Mouse (Mus musculus): ENCODE data around the gene Anapc2. TPM values are rescaled to one million over a fixed set of nuclear protein-coding genes. Genes with fewer than 3 reads are reported as not detected.
A peak's percentile ranks its signal among the peaks of the same experiment; 100 is the strongest.

Anapc2 gene
- polyA plus RNA-seq, 1 experiment, result 14.8 TPM

- H3K4me3 ChIP-seq (replicated peaks), result peak overlapping the region; percentile 38
- peaks cover 17% of the 10 kb centered on the region for H3K4me1 ChIP-seq
- TF ChIP-seq FLI1 (IDR thresholded peaks at IDR 0.05; ENCODE audit: low read length) (no peak), GATA1 (IDR thresholded peaks at IDR 0.05; ENCODE audit: borderline replicate concordance, low read length) (no peak)
- H3K27me3 ChIP-seq (replicated peaks), result peaks cover 92% of the 10 kb centered on the region
- peaks cover 5% of the 10 kb centered on the region for H3K9me3 ChIP-seq
- H3K36me3 ChIP-seq (replicated peaks; ENCODE audit: low read length), result no peaks in the 10 kb centered on the region
These were observed 38.7 kb downstream of the Anapc2 start for GRCm38 (mm10) chr2:25310969-25311368.

DNA sequence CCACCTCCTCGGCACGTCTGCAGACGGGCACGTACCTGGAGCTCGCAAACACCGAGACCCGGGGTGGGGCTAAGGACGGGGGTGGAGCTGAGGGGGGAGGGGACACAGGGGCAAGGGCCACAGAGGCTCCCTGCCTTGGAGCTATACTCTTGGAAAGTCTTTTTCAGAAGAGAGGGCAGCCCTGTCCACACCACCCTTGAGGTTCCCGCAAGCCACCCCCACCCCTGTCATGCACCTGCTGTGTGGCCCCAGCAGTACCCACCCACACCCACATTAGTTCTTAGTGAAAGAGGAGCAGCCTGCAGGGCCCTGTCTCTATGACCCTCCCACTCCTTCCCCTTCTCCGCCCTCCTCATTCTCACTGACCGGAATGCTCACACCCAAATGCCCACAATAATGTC, 39.2 kb downstream of the Anapc2 start:
- Histone ChIP-seq H3K27me3 (replicated peaks) (peaks cover 92% of the 10 kb centered on the region), H3K4me3 (replicated peaks) (no peak overlapping the region), H3K36me3 (replicated peaks; ENCODE audit: low read length) (no peaks in the 10 kb centered on the region), H3K4me1 (peaks cover 17% of the 10 kb centered on the region), H3K9me3 (peaks cover 5% of the 10 kb centered on the region)
- TF ChIP-seq FLI1 (IDR thresholded peaks at IDR 0.05; ENCODE audit: low read length) (no peak), GATA1 (IDR thresholded peaks at IDR 0.05; ENCODE audit: borderline replicate concordance, low read length) (no peak)

DNA sequence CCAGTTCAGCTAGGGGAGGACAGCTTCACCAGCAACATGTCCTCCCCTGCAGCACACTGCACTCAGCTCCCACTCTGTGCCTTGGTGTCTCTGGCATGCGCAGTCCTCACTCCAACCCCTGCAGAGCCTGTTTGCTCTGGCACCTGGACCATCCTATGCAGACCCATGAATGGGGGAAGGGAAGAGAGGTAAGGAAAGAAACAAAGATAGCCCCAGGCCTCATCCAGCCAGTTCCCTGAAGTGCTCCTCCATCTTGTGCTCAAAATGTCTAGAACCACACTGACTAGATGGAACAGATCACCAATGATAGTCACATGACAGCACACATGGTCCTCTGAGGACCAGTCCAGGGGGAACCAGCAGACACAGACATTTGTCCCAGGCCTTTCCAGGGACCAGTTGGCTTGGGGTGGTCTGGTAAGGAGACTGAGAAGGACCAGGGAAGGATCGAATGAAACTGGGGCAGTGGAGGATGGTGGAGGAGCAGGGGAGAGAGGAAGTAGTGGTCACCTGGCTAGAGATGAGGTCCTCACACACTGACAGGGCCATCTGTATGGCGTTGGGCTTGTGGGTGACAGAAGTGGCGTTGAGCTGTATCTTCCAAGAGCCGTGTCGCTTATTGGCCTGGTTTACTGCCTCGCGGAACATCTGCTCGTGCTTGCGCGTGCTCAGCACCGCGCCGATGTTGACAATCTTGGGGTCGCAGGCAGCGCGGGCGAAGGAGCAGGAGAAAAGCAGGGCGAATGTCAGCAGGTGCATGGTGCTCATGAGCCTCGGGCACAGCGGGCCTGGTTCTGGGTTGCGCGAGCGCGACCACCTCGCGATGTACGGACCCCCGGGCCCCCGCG, 46.1 kb downstream of the Anapc2 start:
- peak overlapping the region; percentile 88 for H3K4me3 ChIP-seq (replicated peaks)
- TF ChIP-seq FLI1 (IDR thresholded peaks at IDR 0.05; ENCODE audit: low read length) (no peak), GATA1 (IDR thresholded peaks at IDR 0.05; ENCODE audit: borderline replicate concordance, low read length) (no peak)
- H3K27me3 ChIP-seq (replicated peaks), result peaks cover 92% of the 10 kb centered on the region
- H3K9me3 ChIP-seq, result peaks cover 4% of the 10 kb centered on the region; the same call in 1 of the 2 replicates
- no peaks in the 10 kb centered on the region for H3K36me3 ChIP-seq (replicated peaks; ENCODE audit: low read length)
- H3K4me1 ChIP-seq, result peaks cover 13% of the 10 kb centered on the region

- TF ChIP-seq GATA1 (IDR thresholded peaks at IDR 0.05; ENCODE audit: borderline replicate concordance, low read length) (no peak), FLI1 (IDR thresholded peaks at IDR 0.05; ENCODE audit: low read length) (no peak)
- Histone ChIP-seq H3K9me3 (peaks cover 4% of the 10 kb centered on the region; the same call in 1 of the 2 replicates), H3K27me3 (replicated peaks) (peaks cover 85% of the 10 kb centered on the region), H3K4me1 (peaks cover 11% of the 10 kb centered on the region), H3K4me3 (replicated peaks) (peak within 1 kb of the TSS; percentile 88), H3K36me3 (replicated peaks; ENCODE audit: low read length) (no peaks in the 10 kb centered on the region)
These were observed 46.9 kb downstream of the Anapc2 start, which contains the start of gene Grin1 for GRCm38 (mm10) chr2:25318971-25319773. TSS of gene Grin1 (minus strand) at chr2:25319187.

- Histone ChIP-seq H3K9me3 (peaks cover 4% of the 10 kb centered on the region; the same call in 1 of the 2 replicates), H3K27me3 (replicated peaks) (peaks cover 82% of the 10 kb centered on the region), H3K36me3 (replicated peaks; ENCODE audit: low read length) (no peaks in the 10 kb centered on the region), H3K4me3 (replicated peaks) (no peak overlapping the region), H3K4me1 (peaks cover 11% of the 10 kb centered on the region)
- TF ChIP-seq GATA1 (IDR thresholded peaks at IDR 0.05; ENCODE audit: borderline replicate concordance, low read length) (no peak), FLI1 (IDR thresholded peaks at IDR 0.05; ENCODE audit: low read length) (no peak)
These were observed 47.8 kb downstream of the Anapc2 start for GRCm38 (mm10) chr2:25320084-25320483.

DNA sequence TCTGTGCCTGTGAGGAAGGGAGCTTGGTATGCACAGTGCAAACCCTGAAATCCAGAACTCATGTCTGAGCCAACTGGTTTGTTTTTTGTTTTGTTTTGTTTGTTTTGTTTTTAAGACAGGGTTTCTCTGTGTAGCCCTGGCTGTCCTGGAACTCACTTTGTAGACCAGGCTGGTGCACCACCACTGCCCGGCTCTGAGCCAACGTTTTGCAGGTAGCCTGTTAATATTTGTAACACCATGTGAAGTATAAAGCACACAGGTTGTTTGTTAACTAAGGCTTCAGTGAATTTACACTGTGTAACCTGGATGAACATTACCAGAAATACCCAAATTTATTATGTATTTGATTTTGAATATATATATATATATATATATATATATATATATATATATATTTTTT, 53.8 kb downstream of the Anapc2 start:
- peaks cover 28% of the 10 kb centered on the region for H3K27me3 ChIP-seq (replicated peaks)
- H3K4me1 ChIP-seq, result peaks cover 10% of the 10 kb centered on the region
- H3K4me3 ChIP-seq (replicated peaks), result no peak overlapping the region
- TF ChIP-seq FLI1 (IDR thresholded peaks at IDR 0.05; ENCODE audit: low read length) (no peak), GATA1 (IDR thresholded peaks at IDR 0.05; ENCODE audit: borderline replicate concordance, low read length) (no peak)
- no peaks in the 10 kb centered on the region for H3K9me3 ChIP-seq
- H3K36me3 ChIP-seq (replicated peaks; ENCODE audit: low read length), result no peaks in the 10 kb centered on the region

- Histone ChIP-seq H3K36me3 (replicated peaks; ENCODE audit: low read length) (no peaks in the 10 kb centered on the region), H3K4me1 (peaks cover 27% of the 10 kb centered on the region), H3K27me3 (replicated peaks) (peaks cover 9% of the 10 kb centered on the region), H3K4me3 (replicated peaks) (no peak overlapping the region), H3K9me3 (no peaks in the 10 kb centered on the region)
- no peak for TF ChIP-seq GATA1 (IDR thresholded peaks at IDR 0.05; ENCODE audit: borderline replicate concordance, low read length)
- no peak for TF ChIP-seq FLI1 (IDR thresholded peaks at IDR 0.05; ENCODE audit: low read length)
These were observed 56.2 kb downstream of the Anapc2 start for GRCm38 (mm10) chr2:25328440-25328839.

- H3K4me3 ChIP-seq (replicated peaks), result peak overlapping the region; percentile 97
- TF ChIP-seq FLI1 (IDR thresholded peaks at IDR 0.05; ENCODE audit: low read length) (no peak), GATA1 (IDR thresholded peaks at IDR 0.05; ENCODE audit: borderline replicate concordance, low read length) (no peak)
- H3K9me3 ChIP-seq, result no peaks in the 10 kb centered on the region
- peaks cover 3% of the 10 kb centered on the region for H3K27me3 ChIP-seq (replicated peaks)
- peaks cover 50% of the 10 kb centered on the region for H3K4me1 ChIP-seq
- H3K36me3 ChIP-seq (replicated peaks; ENCODE audit: low read length), result peaks cover 30% of the 10 kb centered on the region
These were observed 59.2 kb downstream of the Anapc2 start for GRCm38 (mm10) chr2:25331470-25331869.

- H3K36me3 ChIP-seq (replicated peaks; ENCODE audit: low read length), result peaks cover 40% of the 10 kb centered on the region
- peaks cover 41% of the 10 kb centered on the region for H3K4me1 ChIP-seq
- H3K9me3 ChIP-seq, result no peaks in the 10 kb centered on the region
- peak within 1 kb of the TSS; percentile 97 for H3K4me3 ChIP-seq (replicated peaks)
- TF ChIP-seq GATA1 (IDR thresholded peaks at IDR 0.05; ENCODE audit: borderline replicate concordance, low read length) (peak; percentile 87), FLI1 (IDR thresholded peaks at IDR 0.05; ENCODE audit: low read length) (no peak)
- H3K27me3 ChIP-seq (replicated peaks), result no peaks in the 10 kb centered on the region
These were observed 60.2 kb downstream of the Anapc2 start, which contains the start of gene Man1b1 for GRCm38 (mm10) chr2:25332286-25333160. TSS of gene Man1b1 (plus strand) at chr2:25332338.
